Mouse (Mus musculus) brain, adult 2 months (tissue): ENCODE results near the gene Txnrd3.

Experiments used
- DNase-seq: peaks from one replicate; pipeline ENCODE4 v3.0.0; 2011; ENCODE audit warnings: low read depth, low spot score

Gene Txnrd3

DNA sequence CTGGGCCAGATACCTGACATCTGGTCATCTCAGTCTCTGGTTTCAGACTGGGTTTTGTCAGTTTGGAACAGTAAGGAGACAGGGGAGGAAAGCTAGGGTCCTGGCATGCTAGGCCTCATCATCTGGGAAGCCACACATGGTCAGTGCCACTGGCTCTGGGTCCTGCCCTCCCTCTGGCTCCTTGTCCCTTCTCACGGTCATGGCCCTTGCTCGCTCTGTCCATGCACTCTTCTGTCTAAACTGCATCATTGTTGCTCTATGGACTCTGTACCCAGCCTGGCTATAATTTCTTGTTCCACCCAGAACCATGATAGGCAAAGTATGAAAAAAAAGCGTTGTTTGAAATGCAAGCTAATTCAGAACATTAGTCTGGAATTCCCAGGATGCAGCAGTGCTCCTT, 11.2 kb downstream of the Txnrd3 start:
- no peak for DNase-seq

DNA sequence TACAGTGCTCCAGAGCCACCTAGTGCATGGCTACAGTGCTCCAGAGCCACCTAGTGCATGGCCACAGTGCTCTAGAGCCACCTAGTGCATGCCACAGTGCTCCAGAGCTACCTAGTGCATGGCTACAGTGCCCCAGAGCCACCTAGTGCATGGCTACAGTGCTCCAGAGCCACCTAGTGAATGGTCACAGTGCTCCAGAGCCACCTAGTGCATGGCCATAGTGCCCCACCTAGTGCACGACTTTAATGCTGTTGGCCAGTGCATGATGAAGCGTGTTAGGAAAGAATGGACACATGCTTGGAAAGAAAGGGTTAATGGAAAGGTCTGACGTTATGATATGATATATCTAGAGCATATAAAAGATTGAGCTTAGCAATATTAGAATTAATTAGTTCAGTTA, 14.6 kb downstream of the Txnrd3 start:
- DNase-seq, result no peak

DNA sequence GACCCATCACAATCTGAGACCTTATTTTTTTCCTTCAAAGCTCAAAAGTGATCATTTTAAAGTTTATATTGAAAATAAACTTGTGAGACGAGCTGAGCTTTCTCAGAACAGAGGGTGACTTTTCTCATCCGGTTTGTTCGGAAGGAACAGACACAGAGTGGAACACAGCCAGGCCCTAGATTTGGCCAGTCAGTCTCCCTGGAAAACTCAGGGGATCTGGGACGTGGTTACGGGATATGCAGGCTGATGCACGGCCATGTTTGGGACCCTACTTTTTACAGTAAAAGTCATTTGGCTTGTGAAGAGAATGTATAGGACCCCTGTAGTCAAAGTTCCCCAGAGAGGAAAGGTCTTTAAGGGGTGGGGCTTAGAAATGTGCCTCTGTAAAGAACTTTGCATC, 15.1 kb downstream of the Txnrd3 start:
- no peak for DNase-seq

DNA sequence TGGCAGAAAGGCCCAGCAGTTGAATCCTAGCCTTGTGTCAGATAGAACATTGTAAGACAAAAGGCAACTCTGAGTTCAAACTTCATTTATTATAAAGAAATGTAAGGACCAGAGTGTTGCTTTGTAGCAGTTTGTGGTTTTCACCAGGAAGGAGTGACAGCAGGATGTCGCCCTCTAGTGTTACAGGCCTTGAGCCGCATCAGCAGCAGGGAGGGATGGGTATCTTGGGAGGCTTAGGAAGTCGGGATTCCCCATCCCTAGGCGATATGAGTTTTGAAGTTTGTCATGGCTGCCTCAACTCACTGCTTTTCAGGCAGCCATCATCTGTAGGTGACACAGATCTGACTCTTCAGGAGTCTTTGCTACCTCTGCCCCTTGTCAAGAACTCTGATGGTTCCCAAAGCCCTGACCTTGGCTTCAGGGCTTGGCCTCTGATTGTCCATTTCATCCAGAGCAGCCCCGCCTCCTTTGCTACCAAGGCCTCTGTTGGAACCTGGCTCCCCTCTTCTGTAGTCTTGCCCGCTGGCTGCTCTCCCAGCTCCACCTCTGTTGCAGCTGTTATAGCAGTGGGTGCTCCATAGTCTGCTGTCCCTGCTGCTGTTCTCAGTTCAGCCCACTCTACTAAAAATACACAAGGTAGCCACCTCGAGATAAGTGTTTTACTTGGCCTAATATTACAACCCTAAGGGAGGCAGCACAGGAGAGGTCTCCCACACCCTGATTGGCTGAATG, 16.1 kb downstream of the Txnrd3 start:
- peak; percentile 72 for DNase-seq

DNA sequence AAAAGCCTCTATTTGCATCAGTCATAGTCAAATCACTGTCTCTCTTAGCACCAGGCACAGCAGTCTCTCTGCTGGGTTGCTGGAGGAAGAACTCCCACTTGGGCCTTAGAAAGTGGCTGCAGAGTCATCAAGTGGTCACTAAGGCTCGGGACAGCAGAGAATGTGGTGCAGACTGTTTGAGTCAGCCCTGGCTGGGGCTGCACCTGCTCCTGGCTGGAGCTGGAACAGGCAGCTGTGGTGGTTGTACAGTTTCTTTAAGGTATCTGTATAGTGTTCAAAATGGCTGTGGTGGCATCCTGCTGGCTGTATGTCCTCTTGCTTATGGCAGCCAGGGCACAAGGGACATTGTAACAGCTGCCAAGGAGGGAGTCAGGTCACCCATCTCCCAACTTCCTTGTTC, 16.7 kb downstream of the Txnrd3 start:
- DNase-seq, result no peak

DNA sequence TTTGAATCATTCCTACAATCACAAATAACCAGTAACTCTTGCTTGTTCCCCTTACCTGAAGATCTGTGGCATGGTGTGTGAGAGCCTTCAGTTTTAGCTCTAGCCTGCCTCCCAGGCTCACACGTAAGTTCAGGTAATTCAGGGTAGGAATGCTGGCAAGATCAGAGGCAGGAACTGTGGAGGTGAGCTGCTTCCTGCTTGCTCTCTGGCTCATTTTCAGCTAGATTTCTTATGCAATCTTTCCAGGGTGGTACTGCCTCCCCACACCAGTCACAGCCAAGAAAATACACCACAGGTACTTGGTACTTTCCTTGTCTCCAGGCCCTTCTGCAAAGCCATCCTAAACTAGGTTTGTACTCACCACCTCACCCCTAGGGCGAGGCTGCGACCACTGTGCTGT, 18.7 kb downstream of the Txnrd3 start:
- no peak for DNase-seq

DNA sequence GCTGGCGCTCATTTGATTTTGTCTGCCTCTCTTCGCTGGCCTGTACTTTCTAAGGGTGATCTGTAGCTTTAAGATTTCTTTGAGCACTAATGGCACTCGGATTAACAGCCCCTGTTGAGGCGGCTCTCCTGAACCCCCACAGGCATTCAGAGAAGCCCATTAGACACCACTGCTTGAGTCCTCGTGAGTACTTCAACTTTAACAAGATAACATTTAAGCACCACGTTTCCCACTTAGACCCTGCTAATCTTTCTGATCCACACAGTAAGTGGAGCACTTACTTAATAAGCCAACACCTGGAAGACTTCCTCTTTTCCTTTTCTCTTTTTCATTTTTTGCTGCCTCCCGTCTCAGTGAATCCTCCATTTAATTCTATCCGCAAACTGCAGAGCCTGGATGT, 21.4 kb downstream of the Txnrd3 start:
- no peak for DNase-seq

DNA sequence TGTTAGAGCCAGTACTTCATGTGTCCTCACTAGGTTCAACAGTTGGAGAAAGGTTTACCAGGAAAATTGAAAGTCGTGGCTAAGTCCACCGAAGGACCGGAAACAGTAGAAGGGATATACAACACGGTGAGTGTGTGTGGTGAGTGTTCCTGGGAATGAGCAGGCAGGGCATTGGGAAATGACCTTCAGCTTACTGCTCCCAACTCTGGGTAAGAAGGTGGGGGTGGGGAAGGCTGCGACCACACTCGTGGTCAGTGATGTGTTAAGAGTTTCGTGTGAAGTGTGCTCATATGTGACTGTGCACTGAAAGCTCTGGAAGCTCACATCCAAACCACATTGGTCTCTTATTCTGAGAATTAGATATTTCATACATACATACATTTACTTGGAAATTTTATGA, 21.9 kb downstream of the Txnrd3 start:
- no peak for DNase-seq

DNA sequence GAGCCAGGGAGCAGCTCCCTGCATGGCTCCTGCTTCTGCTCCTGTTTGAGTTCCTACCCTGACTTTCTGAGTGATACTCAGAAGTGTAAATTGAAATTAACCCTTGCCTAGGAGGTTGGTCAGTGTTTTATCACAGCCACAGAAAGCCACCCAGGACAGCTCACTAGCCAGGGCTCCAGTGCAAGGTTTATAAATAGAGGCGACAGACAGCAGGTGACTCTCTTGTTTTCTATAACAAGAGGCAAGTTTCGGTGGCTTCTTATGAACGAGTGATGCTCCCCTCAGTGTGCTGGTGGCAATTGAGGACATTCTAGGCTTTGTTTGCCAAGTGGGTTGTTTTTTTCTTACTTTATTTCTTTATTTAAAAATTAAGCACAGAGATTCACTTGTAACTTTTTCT, 23.2 kb downstream of the Txnrd3 start:
- DNase-seq, result no peak

DNA sequence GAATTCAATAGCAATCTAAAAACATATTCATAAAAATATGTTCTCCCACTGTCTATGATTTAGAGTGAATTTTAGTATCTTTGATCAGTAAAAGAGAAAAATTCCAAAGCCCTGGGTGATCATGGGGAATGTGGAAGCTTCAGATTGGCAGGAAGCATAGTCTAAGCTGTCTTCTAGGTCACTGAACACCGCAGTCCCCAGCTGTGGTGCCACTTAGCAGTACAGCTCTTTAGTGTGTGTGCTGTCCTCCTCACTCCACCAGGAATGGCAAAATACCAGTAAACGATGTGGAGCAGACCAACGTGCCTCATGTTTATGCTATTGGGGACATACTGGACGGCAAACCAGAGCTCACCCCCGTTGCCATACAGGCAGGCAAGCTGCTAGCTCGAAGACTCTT, 25.8 kb downstream of the Txnrd3 start:
- DNase-seq, result no peak

DNA sequence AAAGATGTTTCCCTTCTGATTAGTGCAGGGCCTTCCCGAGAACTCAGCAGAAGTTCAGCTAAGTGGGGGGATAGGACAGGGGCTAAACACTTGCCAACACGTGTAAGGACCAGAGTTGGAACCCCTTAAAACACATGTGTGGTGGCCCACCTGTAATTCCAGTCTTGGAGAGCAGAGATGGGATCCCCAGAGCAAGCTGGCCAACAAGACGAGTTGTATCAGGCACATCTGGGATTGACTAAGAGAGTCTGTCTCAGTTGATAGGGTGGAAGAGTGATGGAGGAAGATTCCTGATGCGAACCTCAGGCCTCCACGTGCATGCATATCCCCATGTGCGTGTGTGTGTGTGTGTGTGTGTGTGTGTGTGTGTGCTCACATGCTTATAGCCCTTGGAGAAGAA, 27.6 kb downstream of the Txnrd3 start:
- DNase-seq, result no peak

DNA sequence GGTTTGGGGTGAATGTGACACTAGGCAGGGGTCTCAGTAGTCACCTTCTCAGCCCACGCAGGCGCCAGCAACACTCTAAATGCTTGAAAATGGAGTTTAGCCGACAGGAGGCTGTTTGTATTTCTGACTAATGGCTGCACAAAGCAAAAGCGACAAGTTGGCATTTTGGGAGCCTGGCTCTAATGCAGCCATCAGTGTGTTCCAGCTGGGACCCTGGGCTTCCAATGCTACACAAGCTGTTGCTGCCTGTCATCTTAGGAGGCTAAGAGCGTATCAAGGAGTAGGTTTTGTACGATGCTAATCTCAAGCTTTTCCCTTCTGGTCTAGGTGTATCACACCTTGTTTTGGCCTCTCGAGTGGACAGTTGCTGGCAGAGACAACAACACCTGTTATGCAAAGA, 28.9 kb downstream of the Txnrd3 start:
- DNase-seq, result peak; percentile 54

DNA sequence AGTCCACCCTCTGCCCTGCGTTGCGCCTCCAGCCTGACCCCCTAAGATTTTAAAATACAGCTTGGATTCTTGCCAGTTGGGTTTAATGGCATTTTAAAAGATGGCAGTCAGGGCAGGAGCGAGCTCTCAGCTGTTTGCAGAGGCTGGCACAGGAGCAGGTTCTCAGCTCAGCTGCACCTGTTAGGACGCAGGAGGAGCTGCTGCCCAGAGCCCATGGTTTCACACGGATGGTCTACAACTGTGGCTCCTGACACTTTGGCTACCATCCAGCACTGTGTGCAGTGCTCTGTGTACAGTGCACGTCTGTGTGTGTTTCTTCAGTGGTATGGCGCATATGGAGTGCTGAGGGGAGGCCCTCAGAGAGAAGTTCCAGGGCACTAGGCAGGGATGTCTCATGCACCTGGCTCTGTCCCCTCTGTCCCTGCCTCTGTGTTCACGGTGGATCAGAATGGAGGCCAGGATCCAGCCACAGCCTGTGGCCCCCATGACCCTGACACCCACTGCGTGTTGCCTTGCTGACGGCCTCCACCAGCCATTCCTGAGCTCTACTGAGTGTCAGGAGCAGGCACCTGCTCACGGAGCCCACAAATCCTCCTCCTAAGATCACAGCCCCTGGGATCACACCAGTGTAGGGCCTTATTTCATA, 29.5 kb downstream of the Txnrd3 start:
- DNase-seq, result no peak

DNA sequence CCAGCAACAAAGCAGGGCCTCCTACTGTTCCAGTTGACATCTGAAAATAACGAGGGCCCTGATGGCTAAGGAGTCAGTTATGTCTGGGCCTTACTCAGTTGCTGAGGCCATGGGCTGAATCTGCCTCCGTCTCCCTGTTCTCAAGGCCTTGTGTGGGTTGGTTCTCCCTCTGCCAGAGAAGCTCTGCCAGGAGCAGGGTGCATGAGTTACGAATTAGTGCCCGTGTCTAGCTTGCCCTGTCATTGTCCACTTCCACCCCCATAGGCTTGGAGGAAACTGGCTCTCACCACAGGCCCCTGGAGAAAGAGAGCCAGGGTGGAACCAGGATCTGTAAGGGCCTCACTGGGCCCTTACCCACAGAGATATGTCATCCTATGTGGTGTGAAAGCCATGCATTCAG, 34.7 kb downstream of the Txnrd3 start:
- DNase-seq, result no peak

DNA sequence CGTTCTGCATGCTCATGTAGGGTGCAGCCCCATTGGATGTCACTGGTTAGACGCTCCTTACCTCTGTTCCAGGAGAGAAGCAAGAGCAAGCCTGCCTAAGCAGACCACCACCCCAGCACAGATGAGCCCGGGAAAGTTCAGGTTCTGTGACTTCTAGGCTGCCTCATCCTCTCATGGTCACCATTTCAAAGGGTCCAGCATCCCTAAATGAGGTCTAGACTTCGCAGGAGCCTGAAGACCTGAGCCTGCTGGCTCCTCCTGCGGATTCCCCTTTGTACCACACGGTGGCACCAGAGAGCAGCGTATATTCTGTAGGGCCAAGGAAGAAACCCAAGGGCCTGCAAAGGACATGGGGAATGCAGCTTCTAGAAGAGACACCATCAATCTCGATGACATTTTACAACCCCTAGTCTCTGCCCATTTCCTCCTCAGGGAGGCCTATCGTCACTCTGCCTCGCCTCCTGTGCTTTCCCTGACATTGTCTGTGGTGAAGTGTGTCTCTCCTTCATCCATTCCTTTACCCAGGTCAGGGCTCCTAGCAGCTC, 35.6 kb downstream of the Txnrd3 start:
- peak; percentile 80 for DNase-seq

DNA sequence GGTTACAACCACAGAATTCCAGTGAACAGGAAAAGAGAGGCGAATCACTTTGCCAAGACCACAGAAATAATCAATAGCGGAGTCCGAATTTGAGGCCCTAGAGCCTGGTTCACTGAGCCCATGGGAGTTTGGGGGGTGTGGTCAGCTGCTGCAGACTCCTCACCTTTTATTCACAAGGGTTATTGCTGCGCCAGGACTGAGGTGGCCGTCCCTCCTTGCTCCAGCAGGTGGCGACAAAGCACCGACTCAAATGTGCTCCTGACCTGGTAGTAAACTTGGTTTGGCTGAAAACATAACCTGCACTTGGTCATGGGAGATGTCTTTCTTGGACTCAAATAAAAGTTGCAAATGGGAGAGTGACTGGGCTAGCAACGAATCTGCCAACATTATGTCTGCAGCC, 36.4 kb downstream of the Txnrd3 start:
- peak; percentile 77 for DNase-seq

DNA sequence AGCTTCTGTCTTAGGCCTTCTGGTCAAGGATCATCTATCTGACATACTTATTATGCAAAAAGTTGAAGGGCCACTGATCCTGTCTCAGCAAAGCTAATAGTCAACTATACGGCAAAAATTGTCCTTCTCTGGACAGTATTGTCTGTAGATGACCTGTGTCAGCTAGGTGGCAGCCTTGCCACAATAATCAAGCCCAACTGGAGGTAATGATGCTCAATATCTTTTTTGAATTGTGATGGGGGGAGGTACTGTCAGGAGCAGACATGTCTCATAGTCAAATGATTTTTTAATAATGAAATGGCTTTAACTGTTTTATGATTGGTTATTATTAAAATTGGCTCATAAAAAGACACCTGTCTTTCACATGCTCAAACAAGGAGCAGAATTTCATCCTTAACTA, 40.4 kb downstream of the Txnrd3 start:
- peak; percentile 48 for DNase-seq

DNA sequence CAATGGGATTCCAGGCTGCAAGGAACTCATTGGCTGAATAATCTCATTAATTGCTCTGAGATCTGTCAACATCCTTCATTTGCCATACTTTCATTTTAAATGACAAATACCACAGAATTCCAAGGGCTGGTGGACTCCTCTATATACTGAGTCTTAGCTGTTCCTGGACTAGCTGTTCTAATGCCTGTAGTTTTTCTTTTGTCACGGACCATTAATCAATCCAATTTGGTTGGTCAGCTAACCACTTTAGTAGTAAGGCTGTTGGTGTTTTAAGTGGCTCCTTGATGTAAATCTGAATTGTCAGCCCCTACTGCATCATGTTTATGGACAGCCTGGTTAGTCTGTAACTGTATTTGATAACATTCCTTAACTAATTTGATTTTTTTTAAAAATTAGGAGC, 43.3 kb downstream of the Txnrd3 start:
- no peak for DNase-seq

DNA sequence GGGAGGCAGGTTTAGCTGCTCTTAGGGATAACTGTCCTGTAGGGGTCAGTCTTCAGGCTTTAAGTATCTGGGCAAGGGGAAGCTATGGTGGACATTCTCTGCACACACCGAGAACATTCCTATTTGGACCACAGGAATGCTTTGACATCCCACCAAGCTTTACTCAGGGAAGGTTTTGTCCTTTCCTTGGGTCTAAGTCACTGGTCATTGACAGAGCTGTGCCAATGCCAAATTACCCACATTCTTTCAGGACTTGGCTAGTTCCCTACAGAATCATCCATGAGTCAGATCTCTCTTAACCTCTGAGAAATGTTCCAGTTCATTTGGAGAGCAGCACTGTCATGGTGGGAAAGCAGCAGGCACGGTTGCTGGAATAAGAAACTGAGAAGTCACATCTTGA, 62.8 kb downstream of the Txnrd3 start:
- DNase-seq, result no peak

DNA sequence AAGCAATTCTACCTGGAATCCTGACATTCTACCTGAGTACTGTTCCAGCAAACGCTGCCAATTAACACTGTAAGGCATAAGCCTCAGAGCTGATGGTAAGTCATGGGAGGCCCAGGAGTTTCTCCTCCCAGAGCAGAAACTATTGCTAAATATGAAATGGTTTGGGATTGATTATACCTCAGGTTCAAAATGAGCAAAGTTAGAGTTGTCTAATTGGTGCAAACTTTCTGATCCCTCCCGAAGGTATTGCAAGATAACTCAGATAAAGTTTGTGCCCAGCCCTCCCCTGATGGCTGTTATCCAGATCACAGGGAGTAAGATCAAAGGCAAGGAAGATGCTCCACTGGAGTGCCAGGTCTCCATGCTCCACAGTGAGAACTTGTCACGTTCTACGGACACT, 63.5 kb downstream of the Txnrd3 start, which contains the start of gene Vmn1r40:
Gene Vmn1r40, plus strand, starts transcription at position 301 of the 400 bp plus-strand sequence.
- no peak for DNase-seq

DNA sequence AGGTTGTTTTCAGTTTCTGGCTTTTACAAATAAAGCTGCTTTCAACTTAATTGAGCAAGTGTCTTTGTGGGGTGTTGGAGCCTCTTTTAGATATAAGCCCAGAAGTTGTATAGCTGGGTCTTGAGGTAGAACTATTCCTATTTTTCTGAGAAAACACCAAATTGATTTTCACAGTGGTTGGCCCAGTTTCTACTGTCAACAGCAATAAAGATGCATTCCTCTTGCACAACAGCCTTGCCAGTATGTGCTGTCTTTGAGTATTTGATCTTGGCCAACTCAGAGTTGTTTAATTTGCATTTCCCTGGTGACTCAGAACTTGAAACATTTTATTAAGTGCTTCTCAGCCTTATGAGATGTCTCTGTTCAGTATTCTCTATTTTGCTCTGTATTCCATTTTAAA, 74.3 kb downstream of the Txnrd3 start:
- peak; percentile 2 for DNase-seq
